Mouse (Mus musculus): ENCODE data around the gene Gpr182. TPM values are rescaled to one million over a fixed set of nuclear protein-coding genes. Genes with fewer than 3 reads are reported as not detected.
"Not testable (repeated sequence)": the region's sequence is repeated elsewhere in the genome, so short reads cannot be mapped to it uniquely, and the experiment has no call there.

The Gpr182 gene
- total RNA-seq (2017) = 0.12 and 0.23 TPM in 2 replicates

GRCm38 (mm10) chr10:127751548-127751947 lies at the start of gene Gpr182:
TSS of gene Gpr182 (minus strand) at chr10:127751732.
- no peak for ATAC-seq (ENCODE audit: extremely low read depth, insufficient number of reproducible peaks, low FRiP score, poor library complexity, severe bottlenecking)

- ATAC-seq (ENCODE audit: extremely low read depth, insufficient number of reproducible peaks, low FRiP score, poor library complexity, severe bottlenecking) = no peak
These were observed 49.4 kb upstream of the Gpr182 start, which contains the start of gene Rdh16 for GRCm38 (mm10) chr10:127800891-127801290. TSS of gene Rdh16 (plus strand) at chr10:127801152.

GRCm38 (mm10) chr10:127799295-127799694 lies 47.8 kb upstream of the Gpr182 start:
- no peak for ATAC-seq (ENCODE audit: extremely low read depth, insufficient number of reproducible peaks, low FRiP score, poor library complexity, severe bottlenecking)

DNA sequence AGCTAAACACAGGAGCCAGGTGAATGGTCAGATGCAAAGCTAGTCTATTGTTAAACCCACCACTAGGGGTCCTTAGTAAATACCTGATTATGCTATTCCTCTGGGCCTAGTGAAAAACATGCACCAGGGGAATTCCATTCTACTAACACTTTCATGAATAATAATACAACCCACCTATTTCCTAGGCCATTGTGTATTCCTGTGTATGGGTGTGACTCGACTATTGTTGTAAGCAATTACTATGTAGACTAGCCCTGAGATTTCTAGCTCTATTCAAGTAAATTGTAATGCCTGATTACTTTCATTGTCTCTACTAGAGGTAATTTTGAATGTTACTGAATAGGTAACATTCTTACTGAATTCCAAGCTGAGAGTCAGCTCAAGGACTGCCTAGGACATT lies 33.9 kb upstream of the Gpr182 start:
- ATAC-seq (ENCODE audit: extremely low read depth, insufficient number of reproducible peaks, low FRiP score, poor library complexity, severe bottlenecking) = not testable (repeated sequence)

- not testable (repeated sequence) for ATAC-seq (ENCODE audit: extremely low read depth, insufficient number of reproducible peaks, low FRiP score, poor library complexity, severe bottlenecking)
These were observed 30.8 kb upstream of the Gpr182 start for GRCm38 (mm10) chr10:127782321-127782720.

- no peak for ATAC-seq (ENCODE audit: extremely low read depth, insufficient number of reproducible peaks, low FRiP score, poor library complexity, severe bottlenecking)
These were observed 24.5 kb upstream of the Gpr182 start, which contains the start of gene Rdh9 for GRCm38 (mm10) chr10:127776011-127776410. TSS of gene Rdh9 (plus strand) at chr10:127776386.

DNA sequence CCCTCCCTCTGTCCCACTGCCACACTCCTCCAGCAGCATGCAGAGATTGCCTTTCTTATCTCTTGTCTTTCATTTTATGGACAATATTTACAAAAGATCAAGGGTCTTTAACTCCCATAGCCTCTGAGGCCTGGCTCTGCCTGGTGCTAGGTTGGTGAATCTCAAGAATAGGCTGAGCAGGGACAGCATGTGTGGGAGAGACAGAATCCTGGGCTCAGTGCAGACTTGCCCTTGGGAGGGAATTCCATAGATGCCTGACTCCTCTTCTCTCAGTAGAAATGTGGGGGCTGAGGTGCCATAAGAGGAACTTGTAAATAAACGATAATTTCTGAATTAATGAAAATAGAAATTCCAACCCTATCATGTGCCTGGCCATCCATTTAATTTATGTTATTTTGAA lies 15.0 kb upstream of the Gpr182 start:
- no peak for ATAC-seq (ENCODE audit: extremely low read depth, insufficient number of reproducible peaks, low FRiP score, poor library complexity, severe bottlenecking)

DNA sequence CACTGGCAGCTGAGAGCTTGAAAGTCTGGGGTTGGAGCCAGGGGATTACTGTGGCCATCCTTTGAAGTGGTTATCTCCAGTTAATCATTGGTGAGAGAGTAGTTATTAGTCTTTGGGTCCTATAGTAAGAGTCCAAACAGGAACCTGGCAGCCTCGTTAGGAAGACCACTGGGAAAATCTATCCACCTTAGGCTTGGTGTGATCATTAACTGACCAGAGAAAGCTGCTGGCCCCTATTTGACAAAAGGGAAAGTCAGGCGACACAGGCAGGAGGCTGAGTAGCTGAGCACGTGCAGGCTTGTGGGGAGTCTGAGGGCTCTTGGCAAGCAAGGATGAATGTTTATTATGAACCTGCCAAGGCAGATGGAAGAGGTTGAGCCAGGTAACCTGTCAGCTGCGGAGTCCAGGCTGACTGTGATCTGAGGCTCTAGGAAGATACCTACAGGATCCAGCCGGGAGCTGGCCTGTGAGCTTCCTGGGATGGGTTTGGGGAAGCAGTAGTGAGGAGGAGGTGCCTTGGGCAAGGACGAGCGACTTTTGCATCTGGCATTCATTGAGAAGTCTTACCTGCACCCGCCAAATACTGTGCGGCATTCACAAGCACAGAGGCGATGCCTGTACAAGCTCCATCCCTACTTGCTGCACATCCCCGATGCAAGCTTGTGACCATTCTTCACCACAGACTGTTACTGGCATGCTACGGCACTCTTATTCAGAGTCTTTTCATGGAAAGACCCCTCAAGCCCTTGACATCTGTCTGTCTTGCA lies 12.6 kb upstream of the Gpr182 start:
- no peak for ATAC-seq (ENCODE audit: extremely low read depth, insufficient number of reproducible peaks, low FRiP score, poor library complexity, severe bottlenecking)

DNA sequence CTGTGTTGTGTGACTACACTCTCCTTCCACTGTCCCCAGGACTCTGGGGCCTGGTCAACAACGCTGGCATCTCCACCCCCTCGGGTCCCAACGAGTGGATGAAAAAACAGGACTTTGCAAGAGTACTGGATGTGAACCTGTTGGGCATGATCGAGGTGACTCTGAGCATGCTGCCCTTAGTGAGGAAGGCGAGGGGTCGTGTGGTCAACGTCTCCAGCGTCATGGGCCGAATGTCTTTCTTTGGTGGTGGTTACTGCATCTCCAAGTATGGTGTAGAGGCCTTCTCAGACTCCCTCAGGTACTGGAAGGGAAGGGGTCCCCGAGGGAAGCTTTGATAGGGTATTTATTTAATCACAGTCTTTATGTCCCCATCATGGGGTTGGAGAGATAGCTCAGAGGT lies 11.4 kb upstream of the Gpr182 start:
- ATAC-seq (ENCODE audit: extremely low read depth, insufficient number of reproducible peaks, low FRiP score, poor library complexity, severe bottlenecking) = not testable (repeated sequence)

DNA sequence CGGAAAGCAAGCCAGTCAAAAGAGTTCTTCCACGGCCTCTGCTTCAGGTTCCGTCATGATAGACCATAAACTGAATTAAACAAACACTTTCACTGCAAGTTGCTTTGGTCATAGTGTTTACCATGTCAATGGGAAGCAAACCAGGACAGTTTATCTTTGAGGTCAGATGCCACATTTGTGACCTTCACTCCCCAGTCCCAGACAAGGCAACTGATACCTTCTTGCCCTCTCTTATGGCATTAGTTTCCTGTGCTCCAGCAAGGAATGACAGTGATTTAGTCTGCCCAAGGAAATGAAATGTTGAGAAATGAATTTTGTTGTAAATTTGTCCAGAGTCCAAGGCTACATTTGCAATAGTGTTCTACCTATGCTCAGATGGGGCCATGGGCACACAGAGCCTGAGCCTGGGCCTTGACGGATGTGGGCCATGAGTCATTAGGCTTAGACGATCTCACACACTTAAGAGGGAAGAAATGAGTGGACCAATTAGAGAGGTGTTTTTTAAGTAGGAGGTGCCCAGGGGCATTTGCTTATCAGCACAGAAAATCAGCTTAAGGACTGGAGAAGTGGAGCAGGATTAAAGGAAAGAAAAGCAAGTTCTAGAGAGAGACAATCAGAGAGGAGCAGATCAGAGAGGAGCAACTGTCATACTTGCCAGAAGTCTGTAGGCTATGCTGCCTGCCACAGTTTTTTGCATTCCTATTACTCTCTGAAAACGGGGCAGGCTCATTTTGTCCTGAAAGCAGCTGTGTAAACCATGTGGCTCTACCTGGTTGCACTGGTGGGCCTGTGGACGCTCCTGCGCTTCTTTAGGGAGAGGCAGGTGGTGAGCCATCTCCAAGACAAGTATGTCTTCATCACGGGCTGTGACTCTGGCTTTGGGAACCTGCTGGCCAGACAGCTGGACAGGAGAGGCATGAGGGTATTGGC lies 7.9 kb upstream of the Gpr182 start, which contains the start of the genes Rdh1 and Rdh16f1:
Gene Rdh1, plus strand, starts transcription at position 541 of the 930 bp plus-strand sequence.
Gene Rdh16f1, plus strand, starts transcription at position 607 of the 930 bp plus-strand sequence.
- ATAC-seq (ENCODE audit: extremely low read depth, insufficient number of reproducible peaks, low FRiP score, poor library complexity, severe bottlenecking) = no peak

DNA sequence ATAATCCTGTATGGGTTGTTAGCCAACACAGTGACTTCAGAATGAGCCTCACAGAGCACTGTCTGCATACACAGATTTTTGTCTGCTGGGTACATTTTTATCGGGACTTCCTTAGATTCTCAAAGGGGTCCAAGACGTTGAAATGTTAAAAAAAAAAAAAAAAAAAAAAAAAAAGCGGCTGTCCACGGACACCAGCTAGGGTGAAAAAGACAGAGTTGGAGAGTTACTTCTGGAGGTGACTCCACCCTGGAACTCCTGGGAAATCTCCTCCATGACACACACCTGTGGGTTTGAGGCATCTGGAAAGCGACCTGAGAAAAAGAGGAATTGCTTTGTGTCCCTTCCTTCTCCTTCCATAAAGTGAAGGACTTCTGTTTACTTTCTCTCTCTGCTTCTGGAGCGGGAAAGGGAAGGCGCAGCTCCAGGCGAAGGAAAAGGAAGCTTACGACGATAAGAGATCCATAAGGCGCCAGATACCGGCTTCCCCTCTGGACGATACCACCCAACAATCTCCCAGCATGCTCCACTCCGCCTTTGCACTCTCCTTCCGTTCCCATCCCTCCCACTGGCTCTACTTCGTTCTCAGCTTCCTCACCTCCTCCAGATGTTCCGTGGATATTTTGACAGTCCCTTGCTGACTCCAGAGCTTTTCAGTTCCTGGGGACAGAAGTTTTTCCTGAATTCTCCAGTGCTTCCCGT lies 4.4 kb upstream of the Gpr182 start:
- ATAC-seq (ENCODE audit: extremely low read depth, insufficient number of reproducible peaks, low FRiP score, poor library complexity, severe bottlenecking) = no peak

GRCm38 (mm10) chr10:127755246-127755645 lies 3.7 kb upstream of the Gpr182 start:
- ATAC-seq (ENCODE audit: extremely low read depth, insufficient number of reproducible peaks, low FRiP score, poor library complexity, severe bottlenecking) = no peak

DNA sequence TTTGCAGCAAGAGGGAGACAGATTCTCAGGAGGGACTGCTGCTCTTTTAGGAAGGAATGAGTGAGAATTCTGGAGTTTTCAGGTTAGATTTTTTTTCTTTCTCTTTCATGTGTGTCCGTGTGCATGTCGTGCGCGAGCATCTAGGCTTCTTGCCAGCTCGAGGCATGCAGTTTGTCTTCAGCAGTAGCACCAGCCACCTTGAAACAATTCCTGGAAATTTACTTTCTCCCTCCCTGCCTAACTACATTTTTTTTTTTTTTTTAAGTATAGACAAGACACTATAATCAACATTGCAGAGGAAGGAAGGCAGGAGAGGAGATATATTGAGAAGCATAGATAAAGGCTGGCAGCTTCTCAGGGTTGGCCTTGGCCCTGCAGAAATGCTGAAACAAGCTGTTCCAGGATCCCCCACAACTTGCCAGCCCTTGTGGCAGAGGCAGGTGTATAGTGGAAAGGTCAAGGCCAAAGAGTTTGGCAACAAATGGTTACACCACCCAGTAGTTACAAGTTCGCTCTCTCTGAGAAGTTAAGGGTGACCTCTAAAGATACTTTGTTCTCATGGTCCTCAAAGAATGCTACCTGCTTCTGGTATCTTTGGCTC lies 3.1 kb upstream of the Gpr182 start:
- no peak for ATAC-seq (ENCODE audit: extremely low read depth, insufficient number of reproducible peaks, low FRiP score, poor library complexity, severe bottlenecking)

GRCm38 (mm10) chr10:127750136-127750777 lies 1.3 kb downstream of the Gpr182 start:
- ATAC-seq (ENCODE audit: extremely low read depth, insufficient number of reproducible peaks, low FRiP score, poor library complexity, severe bottlenecking) = no peak

DNA sequence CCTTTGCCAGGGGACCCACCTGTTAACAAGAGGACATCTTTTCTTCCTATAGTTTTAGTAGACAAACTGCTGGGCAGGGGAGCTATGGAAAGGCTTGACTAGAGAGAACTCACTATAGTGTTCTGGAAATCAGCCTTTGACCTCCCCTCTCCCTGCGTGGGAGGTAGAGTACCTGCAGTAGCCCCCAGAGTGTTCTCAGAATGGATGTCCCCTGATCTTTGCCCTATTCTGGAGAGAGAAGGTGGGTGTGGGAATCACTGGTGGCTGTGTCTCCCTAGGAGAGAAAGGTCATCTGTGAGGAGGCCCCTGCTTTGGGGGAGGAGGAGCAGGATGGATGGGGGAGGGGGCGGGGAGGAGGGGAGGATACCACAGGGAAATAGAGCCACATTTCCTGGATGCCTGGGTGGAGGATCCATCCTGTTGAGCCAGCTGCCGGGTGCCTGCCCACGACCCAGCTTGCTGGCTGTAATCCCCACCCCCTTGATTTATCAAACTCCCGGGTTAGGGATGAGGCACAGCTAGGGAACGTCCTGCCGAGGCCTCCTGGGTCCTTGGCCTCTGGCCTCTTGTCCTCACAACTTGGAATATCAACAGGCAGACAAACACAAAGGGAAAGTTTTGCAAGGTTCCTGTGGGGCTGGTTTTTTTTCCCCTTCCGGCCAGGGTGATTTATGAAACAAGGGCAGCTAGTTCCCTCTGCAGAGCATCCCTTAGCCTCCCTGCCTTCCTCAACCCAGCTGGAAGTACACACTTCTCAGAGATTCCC lies 2.5 kb downstream of the Gpr182 start:
- no peak for ATAC-seq (ENCODE audit: extremely low read depth, insufficient number of reproducible peaks, low FRiP score, poor library complexity, severe bottlenecking)

DNA sequence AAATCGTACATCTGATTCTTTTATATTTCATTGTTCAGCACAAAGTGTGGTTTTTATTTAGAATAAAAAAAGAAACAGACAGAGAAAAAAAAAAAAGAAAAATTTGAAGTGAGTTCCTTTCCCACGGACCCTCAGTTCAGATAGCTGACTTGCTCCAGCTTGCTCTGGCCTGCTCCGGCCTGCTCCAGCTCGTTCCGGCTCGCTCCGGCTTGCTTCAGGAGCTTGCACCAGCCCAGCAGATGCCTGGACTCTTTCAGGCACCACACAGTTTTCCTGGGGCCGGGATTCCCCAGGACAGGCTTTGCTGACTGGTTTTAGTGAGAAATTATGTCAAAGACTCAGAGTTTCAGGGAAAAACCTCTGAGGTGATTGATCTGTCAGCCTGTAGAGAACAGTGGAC lies 4.3 kb downstream of the Gpr182 start:
- ATAC-seq (ENCODE audit: extremely low read depth, insufficient number of reproducible peaks, low FRiP score, poor library complexity, severe bottlenecking) = no peak

GRCm38 (mm10) chr10:127745886-127746285 lies 5.6 kb downstream of the Gpr182 start:
- no peak for ATAC-seq (ENCODE audit: extremely low read depth, insufficient number of reproducible peaks, low FRiP score, poor library complexity, severe bottlenecking)

DNA sequence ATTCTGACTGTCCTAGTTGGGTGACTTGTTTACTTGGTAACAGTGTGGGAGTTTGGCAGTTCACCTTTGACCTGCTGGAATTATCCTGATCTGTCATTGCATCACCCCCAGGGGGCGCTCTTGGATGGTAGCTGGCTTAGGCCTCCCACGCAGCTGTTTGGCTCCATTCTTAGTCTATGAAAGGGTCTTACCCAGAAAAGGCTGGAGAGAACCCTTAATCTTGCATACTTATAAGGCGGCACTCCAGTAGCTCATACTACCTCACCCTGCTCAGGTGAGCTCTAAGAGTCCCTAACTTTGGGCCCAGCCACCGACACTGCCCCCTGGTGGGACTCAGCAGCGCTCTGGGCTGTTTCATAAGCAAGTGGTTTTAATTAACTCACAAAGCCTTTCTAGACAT lies 6.9 kb downstream of the Gpr182 start:
- ATAC-seq (ENCODE audit: extremely low read depth, insufficient number of reproducible peaks, low FRiP score, poor library complexity, severe bottlenecking) = peak; percentile 43

All from neutrophil, adult 5-6 weeks (primary cell).